Mouse (Mus musculus) granulocyte monocyte progenitor cell, adult 5-6 weeks (primary cell): ENCODE results near the gene Slc22a23. TPM values are rescaled to one million over a fixed set of nuclear protein-coding genes. Genes with fewer than 3 reads are reported as not detected.

ENCODE experiments used
- ATAC-seq: replicated peaks from 2 replicates; pipeline ENCODE4 v1.8.0; 2016; ENCODE audit warnings: mild to moderate bottlenecking, moderate TSS enrichment, inconsistent platforms; ENCODE audit not compliant: poor library complexity, severe bottlenecking
- total RNA-seq, 2 experiments: library from RNA; stranded (forward) in 1 of 2; stranded (reverse) in 1 of 2; fragments of 200-712, 200-1000 nt in 1 of 2; fragments of >200 nt in 1 of 2; fragmentation: Nextera tagmentation in 1 of 2; gene quantifications; 2 replicates each; pipeline ENCODE4 v1.2.3; 2014 to 2017

The Slc22a23 gene
- total RNA-seq, 2 experiments from 2014 or later, result not detected

- no peak for ATAC-seq
These were observed 149.3 kb downstream of the Slc22a23 start for GRCm38 (mm10) chr13:34195676-34196075.

- ATAC-seq, result peak; percentile 54; the same call in 1 of the 2 replicates
These were observed 151.6 kb downstream of the Slc22a23 start for GRCm38 (mm10) chr13:34193384-34193783.

GRCm38 (mm10) chr13:34192414-34193191 lies 152.4 kb downstream of the Slc22a23 start:
- no peak for ATAC-seq

GRCm38 (mm10) chr13:34187571-34187970 lies 157.4 kb downstream of the Slc22a23 start:
- ATAC-seq, result peak; percentile 93

- no peak for ATAC-seq
These were observed 159.6 kb downstream of the Slc22a23 start for GRCm38 (mm10) chr13:34185371-34185770.

GRCm38 (mm10) chr13:34181624-34182023 lies 163.4 kb downstream of the Slc22a23 start:
- ATAC-seq, result no peak

GRCm38 (mm10) chr13:34174025-34174424 lies 171.0 kb downstream of the Slc22a23 start:
- ATAC-seq, result no peak

GRCm38 (mm10) chr13:34163304-34163975 lies 181.5 kb downstream of the Slc22a23 start:
- ATAC-seq, result peak; percentile 32; the same call in 1 of the 2 replicates

GRCm38 (mm10) chr13:34162491-34163303 lies 182.3 kb downstream of the Slc22a23 start, which contains the start of gene Psmg4:
Gene Psmg4, plus strand, starts transcription at chr13:34162964.
- ATAC-seq, result peak; percentile 96

- no peak for ATAC-seq
These were observed 185.1 kb downstream of the Slc22a23 start for GRCm38 (mm10) chr13:34159926-34160325.

- ATAC-seq, result no peak
These were observed 187.3 kb downstream of the Slc22a23 start for GRCm38 (mm10) chr13:34157596-34158157.

- no peak for ATAC-seq
These were observed 188.2 kb downstream of the Slc22a23 start for GRCm38 (mm10) chr13:34156840-34157185.

GRCm38 (mm10) chr13:34156133-34156839 lies 188.7 kb downstream of the Slc22a23 start:
- peak; percentile 47 for ATAC-seq

GRCm38 (mm10) chr13:34154931-34155272 lies 190.1 kb downstream of the Slc22a23 start:
- ATAC-seq, result peak; percentile 70

GRCm38 (mm10) chr13:34154217-34154930 lies 190.6 kb downstream of the Slc22a23 start:
- ATAC-seq, result peak; percentile 83

- ATAC-seq, result no peak
These were observed 191.5 kb downstream of the Slc22a23 start for GRCm38 (mm10) chr13:34153254-34154011.

- no peak for ATAC-seq
These were observed 192.3 kb downstream of the Slc22a23 start for GRCm38 (mm10) chr13:34152695-34153094.

GRCm38 (mm10) chr13:34151425-34151824 lies 193.6 kb downstream of the Slc22a23 start:
- ATAC-seq, result no peak
